Mouse (Mus musculus): Measurements from ENCODE around the gene Pbrm1.

DNA sequence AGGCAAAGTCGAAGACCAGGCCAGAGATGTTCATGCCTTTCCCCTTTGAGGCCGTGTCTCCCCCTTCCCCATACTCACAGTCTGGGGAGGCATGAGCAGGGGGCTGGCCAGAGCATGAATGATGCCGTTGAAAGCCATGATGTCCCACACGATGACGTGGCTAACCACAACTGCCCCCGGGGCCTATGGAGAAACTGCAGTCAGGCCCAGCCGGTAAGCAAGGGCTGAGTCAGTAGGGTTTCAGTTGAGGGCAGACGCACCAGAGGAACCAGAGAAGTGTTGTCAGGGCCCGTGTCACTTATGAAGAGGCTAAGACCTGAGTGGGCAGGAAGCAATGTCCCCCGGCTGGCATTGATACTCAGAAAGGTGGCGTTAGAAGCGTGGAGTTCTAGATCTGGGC is 120.7 kb downstream of the Pbrm1 start:
- TF ChIP-seq EP300 (IDR thresholded peaks at IDR 0.05; ENCODE audit: low read depth) (no peak), CTCF (IDR thresholded peaks at IDR 0.05; ENCODE audit: low read depth) (no peak)
